Mouse (Mus musculus): ENCODE measurements around the gene Mex3a. TPM values are rescaled to one million over a fixed set of nuclear protein-coding genes. Genes with fewer than 3 reads are reported as not detected.
A peak's percentile ranks its signal among the peaks of the same experiment; 100 is the strongest.

Gene Mex3a
- polyA plus RNA-seq, 1 experiment = 1.5 TPM

GRCm38 (mm10) chr3:88541622-88542401 lies 9.6 kb downstream of the Mex3a start:
- Histone ChIP-seq H3K4me1 (ENCODE audit: control insufficient read depth, insufficient read depth, low read length) (no peaks in the 10 kb centered on the region), H3K27ac (ENCODE audit: insufficient read depth, low read length) (no peak overlapping the region), H3K4me3 (ENCODE audit: insufficient read depth, low read length) (no peak overlapping the region)
- TF ChIP-seq CTCF (IDR thresholded peaks at IDR 0.05; ENCODE audit: extremely low read depth, insufficient read depth, low read length) (no peak), POLR2A (IDR thresholded peaks at IDR 0.05; ENCODE audit: extremely low read depth, insufficient read depth, low read length) (no peak)

DNA sequence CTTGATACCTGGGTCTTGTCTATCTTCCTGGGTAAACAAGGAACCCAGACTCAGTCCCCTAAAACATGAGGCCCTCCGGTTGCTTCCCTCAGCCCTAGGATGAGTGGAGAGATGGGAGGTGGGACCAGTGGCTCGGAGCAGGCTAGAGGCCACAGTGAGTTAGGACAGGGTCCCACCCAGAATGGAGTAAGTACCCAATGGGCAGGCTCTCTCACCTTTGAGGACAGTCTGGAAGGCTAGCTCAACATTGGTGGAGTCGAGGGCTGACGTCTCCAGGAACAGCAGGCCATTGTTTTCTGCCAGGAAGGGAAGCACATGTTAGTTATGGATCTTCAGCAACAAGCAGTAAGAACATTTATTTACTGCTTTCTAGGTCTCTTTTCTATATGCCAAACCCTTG lies 10.3 kb downstream of the Mex3a start:
- TF ChIP-seq POLR2A (IDR thresholded peaks at IDR 0.05; ENCODE audit: extremely low read depth, insufficient read depth, low read length) (no peak), CTCF (IDR thresholded peaks at IDR 0.05; ENCODE audit: extremely low read depth, insufficient read depth, low read length) (no peak)
- no peaks in the 10 kb centered on the region for H3K4me1 ChIP-seq (ENCODE audit: control insufficient read depth, insufficient read depth, low read length)
- H3K4me3 ChIP-seq (ENCODE audit: insufficient read depth, low read length) = no peak overlapping the region
- no peak overlapping the region for H3K27ac ChIP-seq (ENCODE audit: insufficient read depth, low read length)

DNA sequence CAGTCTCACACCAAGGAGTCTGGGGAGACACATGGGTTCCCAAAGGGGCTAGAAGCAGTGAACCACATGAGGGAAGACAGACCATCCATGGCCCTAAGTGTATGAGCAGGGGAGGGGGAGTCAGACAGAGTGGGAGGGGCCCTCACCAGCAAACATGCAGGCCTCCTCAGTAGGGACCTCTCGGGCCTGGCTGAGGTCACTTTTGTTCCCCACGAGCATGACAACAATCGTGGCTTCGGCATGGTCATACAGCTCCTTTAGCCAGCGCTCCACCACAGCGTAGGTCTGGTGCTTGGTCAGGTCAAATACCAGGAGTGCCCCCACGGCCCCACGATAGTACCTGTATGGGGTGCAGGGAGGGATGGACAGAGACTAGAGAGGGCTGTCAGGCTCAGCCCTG lies 11.0 kb downstream of the Mex3a start:
- H3K4me1 ChIP-seq (ENCODE audit: control insufficient read depth, insufficient read depth, low read length) = no peaks in the 10 kb centered on the region
- TF ChIP-seq CTCF (IDR thresholded peaks at IDR 0.05; ENCODE audit: extremely low read depth, insufficient read depth, low read length) = no peak
- TF ChIP-seq POLR2A (IDR thresholded peaks at IDR 0.05; ENCODE audit: extremely low read depth, insufficient read depth, low read length) = no peak
- no peak overlapping the region for H3K4me3 ChIP-seq (ENCODE audit: insufficient read depth, low read length)
- H3K27ac ChIP-seq (ENCODE audit: insufficient read depth, low read length) = no peak overlapping the region

GRCm38 (mm10) chr3:88543651-88544410 lies 11.6 kb downstream of the Mex3a start:
- no peak overlapping the region for H3K4me3 ChIP-seq (ENCODE audit: insufficient read depth, low read length)
- H3K4me1 ChIP-seq (ENCODE audit: control insufficient read depth, insufficient read depth, low read length) = no peaks in the 10 kb centered on the region
- no peak overlapping the region for H3K27ac ChIP-seq (ENCODE audit: insufficient read depth, low read length)
- TF ChIP-seq POLR2A (IDR thresholded peaks at IDR 0.05; ENCODE audit: extremely low read depth, insufficient read depth, low read length) (no peak), CTCF (IDR thresholded peaks at IDR 0.05; ENCODE audit: extremely low read depth, insufficient read depth, low read length) (no peak)

GRCm38 (mm10) chr3:88544514-88544913 lies 12.3 kb downstream of the Mex3a start:
- no peak overlapping the region for H3K4me3 ChIP-seq (ENCODE audit: insufficient read depth, low read length)
- H3K4me1 ChIP-seq (ENCODE audit: control insufficient read depth, insufficient read depth, low read length) = no peaks in the 10 kb centered on the region
- TF ChIP-seq POLR2A (IDR thresholded peaks at IDR 0.05; ENCODE audit: extremely low read depth, insufficient read depth, low read length) (no peak), CTCF (IDR thresholded peaks at IDR 0.05; ENCODE audit: extremely low read depth, insufficient read depth, low read length) (peak; percentile 33; the same call in 1 of the 2 replicates)
- H3K27ac ChIP-seq (ENCODE audit: insufficient read depth, low read length) = no peak overlapping the region

GRCm38 (mm10) chr3:88544955-88545591 lies 12.9 kb downstream of the Mex3a start:
- Histone ChIP-seq H3K4me3 (ENCODE audit: insufficient read depth, low read length) (no peak overlapping the region), H3K27ac (ENCODE audit: insufficient read depth, low read length) (no peak overlapping the region), H3K4me1 (ENCODE audit: control insufficient read depth, insufficient read depth, low read length) (no peaks in the 10 kb centered on the region)
- TF ChIP-seq POLR2A (IDR thresholded peaks at IDR 0.05; ENCODE audit: extremely low read depth, insufficient read depth, low read length) = no peak
- no peak for TF ChIP-seq CTCF (IDR thresholded peaks at IDR 0.05; ENCODE audit: extremely low read depth, insufficient read depth, low read length)

DNA sequence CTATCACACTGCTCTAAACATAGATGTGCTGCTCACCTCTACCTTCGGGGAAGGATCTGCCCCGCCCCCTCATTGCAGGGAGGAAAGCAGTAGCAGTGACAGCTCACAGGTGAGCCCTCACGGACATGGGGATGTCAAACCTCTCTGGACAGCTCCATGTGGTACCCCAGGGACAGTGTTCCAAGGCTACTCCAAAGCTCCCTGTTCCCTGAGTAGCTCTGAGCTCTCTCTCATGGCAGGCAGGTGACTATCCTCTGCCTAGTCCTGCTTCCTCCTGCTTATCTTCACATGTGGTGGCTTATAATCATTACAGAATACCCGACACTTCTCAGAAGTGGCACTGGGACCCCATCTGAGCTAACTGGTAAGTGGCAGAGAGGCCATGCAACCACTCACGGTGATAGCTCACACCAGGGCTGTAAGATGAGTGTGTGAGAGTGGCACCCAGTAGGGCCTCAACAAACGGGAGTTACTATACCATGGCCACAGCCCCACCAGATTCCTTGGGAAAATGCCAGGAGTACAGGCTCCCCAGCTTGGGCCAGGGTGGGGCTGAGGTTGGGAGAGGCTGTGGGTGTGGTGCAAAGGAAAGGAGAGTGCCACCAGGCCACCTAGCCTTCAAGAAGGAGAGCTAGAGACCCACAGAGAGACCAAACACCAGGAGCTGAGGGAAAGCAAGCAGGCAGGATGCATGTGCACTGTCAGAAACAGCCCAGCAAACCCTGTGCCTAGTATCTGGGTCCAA lies 14.7 kb downstream of the Mex3a start:
- TF ChIP-seq CTCF (IDR thresholded peaks at IDR 0.05; ENCODE audit: extremely low read depth, insufficient read depth, low read length) = no peak
- TF ChIP-seq POLR2A (IDR thresholded peaks at IDR 0.05; ENCODE audit: extremely low read depth, insufficient read depth, low read length) = no peak

DNA sequence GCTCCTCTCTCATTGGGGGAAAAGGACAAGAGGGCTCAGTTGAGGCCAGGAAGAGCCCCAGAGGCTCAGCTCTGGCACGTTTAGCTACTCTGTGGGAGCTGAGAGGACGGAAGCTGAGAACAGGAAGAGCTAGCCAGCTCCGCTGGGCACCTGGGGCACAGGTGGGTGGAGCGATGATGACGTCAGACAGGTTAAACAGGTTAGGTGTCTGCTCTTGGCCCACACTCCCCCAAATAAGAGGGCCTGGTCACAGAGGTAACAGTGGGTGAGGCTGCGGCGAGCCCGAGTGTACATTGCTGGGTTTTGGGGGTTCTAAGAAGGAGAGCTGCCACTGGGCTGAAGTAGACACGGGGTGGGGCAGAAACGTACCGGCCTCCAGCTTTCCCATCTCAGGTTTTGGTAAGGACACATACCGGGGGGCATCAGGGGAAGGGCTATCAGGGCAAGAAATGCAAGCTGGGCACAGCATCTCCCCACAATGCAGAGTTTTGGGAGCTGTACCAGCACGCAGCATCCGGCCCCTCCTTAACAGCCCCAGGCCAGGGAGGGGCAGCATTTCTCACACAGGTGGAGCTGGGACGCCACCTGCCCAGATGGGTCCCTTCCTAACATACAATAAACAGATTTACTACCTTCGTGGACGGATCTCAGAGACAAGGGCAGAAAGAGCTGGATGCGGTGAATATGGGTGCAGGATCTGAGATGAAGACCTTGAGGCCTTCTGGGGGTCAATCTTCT lies 16.2 kb downstream of the Mex3a start, which contains the start of gene Rab25:
Rab25 (minus strand) TSS at position 121 of the 738 bp plus-strand sequence.
- TF ChIP-seq CTCF (IDR thresholded peaks at IDR 0.05; ENCODE audit: extremely low read depth, insufficient read depth, low read length) = no peak
- no peak for TF ChIP-seq POLR2A (IDR thresholded peaks at IDR 0.05; ENCODE audit: extremely low read depth, insufficient read depth, low read length)
- no peak within 1 kb of the TSS for H3K27ac ChIP-seq (ENCODE audit: insufficient read depth, low read length)
- no peaks in the 10 kb centered on the region; the same call in 1 of the 2 replicates for H3K4me1 ChIP-seq (ENCODE audit: control insufficient read depth, insufficient read depth, low read length)
- H3K4me3 ChIP-seq (ENCODE audit: insufficient read depth, low read length) = no peak within 1 kb of the TSS

More for the DNA sequence above, 14.7 kb downstream of the Mex3a start:
- H3K27ac ChIP-seq (ENCODE audit: insufficient read depth, low read length) = no peak overlapping the region
- no peaks in the 10 kb centered on the region; the same call in 1 of the 2 replicates for H3K4me1 ChIP-seq (ENCODE audit: control insufficient read depth, insufficient read depth, low read length)
- H3K4me3 ChIP-seq (ENCODE audit: insufficient read depth, low read length) = no peak overlapping the region
